In genomic region chr4:136282621-136283480, GRCm38 (mm10) we compare ENCODE assay signal across 8 mouse cellular contexts. TPM values are rescaled to one million over a fixed set of nuclear protein-coding genes. Genes with fewer than 3 reads are reported as not detected.
DNase-seq lines count a peak whose midpoint lies in the region; ATAC-seq lines count a peak whose summit lies in the region.

No protein-coding gene starts in this region.

- 44% methylated on average over 10 of the region's 10 CpGs for WGBS in kidney, embryonic 16.5 days
- WGBS in midbrain, embryonic 12.5 days, result 8% methylated on average over 10 of the region's 10 CpGs

- peaks cover 8% of the 10 kb centered on the region for H3K36me3 ChIP-seq in kidney, embryonic 16.5 days (ENCODE audit: insufficient read depth, low read length)
- H3K36me3 ChIP-seq in midbrain, embryonic 12.5 days, result peaks cover 6% of the 10 kb centered on the region

- peak overlapping the region; percentile 52; the same call in 1 of the 2 replicates for H3K9ac ChIP-seq in kidney, embryonic 16.5 days (replicated peaks; ENCODE audit: low read length)
- 0 out of 2 replicates have a peak overlapping the region, but pooled peaks have one; percentile 17 for H3K9ac ChIP-seq in midbrain, embryonic 12.5 days (replicated peaks)

- no peak for ATAC-seq in kidney, embryonic 16.5 days (ENCODE audit: low FRiP score, low TSS enrichment)
- ATAC-seq in midbrain, embryonic 12.5 days (ENCODE audit: low FRiP score, low read depth), result no peak
- ATAC-seq in erythroblast, adult 5-6 weeks (replicated peaks; ENCODE audit: low FRiP score, poor library complexity, severe bottlenecking), result no peak

- no peak overlapping the region for H3K4me3 ChIP-seq in kidney, embryonic 16.5 days (ENCODE audit: low read length)
- no peak overlapping the region for H3K4me3 ChIP-seq in midbrain, embryonic 12.5 days

- no peaks in the 10 kb centered on the region for H3K9me3 ChIP-seq in kidney, embryonic 16.5 days (ENCODE audit: low read length)
- 0 out of 2 replicates have a peak, but pooled peaks cover under 1% of the 10 kb centered on the region for H3K9me3 ChIP-seq in midbrain, embryonic 12.5 days

- DNase-seq in adrenal gland, postnatal 10 days, result peak; percentile 38
- no peak for DNase-seq in adrenal gland, adult 18-20 months (ENCODE audit: low spot score in 2 of 2)
- DNase-seq in heart, adult 8-10 months (ENCODE audit: low spot score), result peak; percentile 76
- DNase-seq in cerebellum, adult 8-10 months, result no peak
- DNase-seq in urinary bladder, adult 2 months (ENCODE audit: low spot score), result no peak

- H3K4me1 ChIP-seq in kidney, embryonic 16.5 days (ENCODE audit: insufficient read depth, low read length), result peaks cover 34% of the 10 kb centered on the region
- H3K4me1 ChIP-seq in midbrain, embryonic 12.5 days, result peaks cover 44% of the 10 kb centered on the region

- peak overlapping the region; percentile 89 for H3K27ac ChIP-seq in kidney, embryonic 16.5 days (ENCODE audit: low read length)
- H3K27ac ChIP-seq in midbrain, embryonic 12.5 days (replicated peaks), result peak overlapping the region; percentile 90

- no peaks in the 10 kb centered on the region for H3K27me3 ChIP-seq in kidney, embryonic 16.5 days (ENCODE audit: insufficient read depth, low read length)
- H3K27me3 ChIP-seq in midbrain, embryonic 12.5 days, result no peaks in the 10 kb centered on the region; the same call in 1 of the 2 replicates

- H3K4me2 ChIP-seq in kidney, embryonic 16.5 days (replicated peaks; ENCODE audit: low read depth, low read length), result peak overlapping the region; percentile 10; the same call in 1 of the 2 replicates
- peak overlapping the region; percentile 34 for H3K4me2 ChIP-seq in midbrain, embryonic 12.5 days (replicated peaks)

RNA-seq across cellular contexts. Expression of gene Zfp46, which starts 1.6 kb away (rescaled TPM):
- 10 to 100 TPM; 23.3 to 33.0 TPM for total RNA-seq in adrenal gland, postnatal 10 days (2021)
- 10 to 100 TPM; 15.5 to 17.2 TPM for total RNA-seq in adrenal gland, adult 18-20 months (2021)
- 10 to 100 TPM; 31.3 to 46.4 (median 39.0) TPM for total RNA-seq in heart, adult 8-10 months (2022)
- polyA plus RNA-seq in kidney, embryonic 16.5 days (2015; fragmentation: Nextera tagmentation; extraction: Ambion mirVana), result 25.3 and 26.7 TPM in 2 replicates
- polyA plus RNA-seq in midbrain, embryonic 12.5 days (2016; fragmentation: Nextera tagmentation; extraction: Ambion mirVana), result 38.4 and 40.5 TPM in 2 replicates
- 2.5 and 2.7 TPM in 2 replicates for total RNA-seq in erythroblast, adult 5-6 weeks (2015; ENCODE audit: low replicate concordance)
- total RNA-seq in erythroblast, adult 5-6 weeks (2017; ENCODE audit: low replicate concordance), result 2.8 and 7.0 TPM in 2 replicates
- polyA plus RNA-seq in urinary bladder, adult 2 months (2012; rRNA removed), result 41.0 and 50.3 TPM in 2 replicates

RNA-seq across cellular contexts. Expression of gene Hnrnpr, which starts 27.9 kb away (rescaled TPM):
- 10 to 100 TPM; 67.4 to 94.7 TPM for total RNA-seq in adrenal gland, postnatal 10 days (2021)
- 10 to 100 TPM; 52.2 to 64.3 TPM for total RNA-seq in adrenal gland, adult 18-20 months (2021)
- total RNA-seq in heart, adult 8-10 months (2022), result 10 to 100 TPM; 34.6 to 47.6 (median 41.4) TPM
- 181 TPM in 2 replicates for polyA plus RNA-seq in kidney, embryonic 16.5 days (2015; fragmentation: Nextera tagmentation; extraction: Ambion mirVana)
- 237 and 247 TPM in 2 replicates for polyA plus RNA-seq in midbrain, embryonic 12.5 days (2016; fragmentation: Nextera tagmentation; extraction: Ambion mirVana)
- total RNA-seq in erythroblast, adult 5-6 weeks (2015; ENCODE audit: low replicate concordance), result 41.1 and 67.9 TPM in 2 replicates
- total RNA-seq in erythroblast, adult 5-6 weeks (2017; ENCODE audit: low replicate concordance), result 112 and 119 TPM in 2 replicates
- polyA plus RNA-seq in urinary bladder, adult 2 months (2012; rRNA removed), result 58.3 and 61.1 TPM in 2 replicates

RNA-seq across cellular contexts. Expression of gene Tcea3, which starts 35.3 kb away (rescaled TPM):
- 10 to 100 TPM; 15.1 to 22.7 TPM for total RNA-seq in adrenal gland, postnatal 10 days (2021)
- 1 to 10 TPM; 1.5 to 4.7 TPM for total RNA-seq in adrenal gland, adult 18-20 months (2021)
- 100 to 1,000 TPM; 142 to 162 (median 148) TPM for total RNA-seq in heart, adult 8-10 months (2022)
- polyA plus RNA-seq in kidney, embryonic 16.5 days (2015; fragmentation: Nextera tagmentation; extraction: Ambion mirVana), result 8.6 and 11.4 TPM in 2 replicates
- polyA plus RNA-seq in midbrain, embryonic 12.5 days (2016; fragmentation: Nextera tagmentation; extraction: Ambion mirVana), result 2.3 and 3.5 TPM in 2 replicates
- total RNA-seq in erythroblast, adult 5-6 weeks (2015; ENCODE audit: low replicate concordance), result not detected in 2 replicates
- total RNA-seq in erythroblast, adult 5-6 weeks (2017; ENCODE audit: low replicate concordance), result not detected in 2 replicates
- polyA plus RNA-seq in urinary bladder, adult 2 months (2012; rRNA removed), result 42.6 and 65.1 TPM in 2 replicates

Comparison
In these comparisons a context has a peak if more than half of its experiments do, and no peak if none do; other contexts are left out.
1. DNase-seq: peak in adrenal gland, postnatal 10 days (single experiment) and heart, adult 8-10 months (single experiment); none in adrenal gland, adult 18-20 months (0 of 2), cerebellum, adult 8-10 months (single experiment) and urinary bladder, adult 2 months (single experiment).
2. RNA of gene Tcea3, which starts 35.3 kb away (total RNA-seq): 142 to 162 TPM in heart, adult 8-10 months; 15.1 to 22.7 TPM in adrenal gland, postnatal 10 days, 1.5 to 4.7 TPM in adrenal gland, adult 18-20 months and not detected in erythroblast, adult 5-6 weeks; every median in the first group is over 4 times any median in the second.